Mouse (Mus musculus): Measurements from ENCODE around the gene Zfp335.
A peak's percentile ranks its signal among the peaks of the same experiment; 100 is the strongest.
"Not testable (repeated sequence)": the region's sequence is repeated elsewhere in the genome, so short reads cannot be mapped to it uniquely, and the experiment has no call there.

Gene Zfp335

DNA sequence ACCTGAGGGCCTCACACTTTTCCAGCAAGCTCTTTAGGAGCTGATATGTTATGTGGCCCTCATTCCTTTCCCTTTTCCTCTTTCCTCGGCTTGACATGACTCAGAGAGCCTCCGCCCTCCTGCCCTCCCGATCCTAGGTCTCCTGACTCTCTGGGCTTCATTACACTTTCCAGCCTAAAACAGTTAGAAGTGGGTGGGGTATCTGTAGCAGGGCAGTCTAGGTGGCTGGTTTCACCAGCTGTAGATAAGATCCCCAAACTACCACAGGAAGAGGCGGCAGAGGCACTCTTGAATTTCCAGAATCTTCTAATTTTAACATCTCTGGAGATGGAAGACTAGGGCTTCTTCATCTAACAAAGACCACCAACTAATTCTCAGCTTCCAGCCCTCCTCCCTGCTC lies 47.0 kb downstream of the Zfp335 start:
- no peak for DNase-seq

DNA sequence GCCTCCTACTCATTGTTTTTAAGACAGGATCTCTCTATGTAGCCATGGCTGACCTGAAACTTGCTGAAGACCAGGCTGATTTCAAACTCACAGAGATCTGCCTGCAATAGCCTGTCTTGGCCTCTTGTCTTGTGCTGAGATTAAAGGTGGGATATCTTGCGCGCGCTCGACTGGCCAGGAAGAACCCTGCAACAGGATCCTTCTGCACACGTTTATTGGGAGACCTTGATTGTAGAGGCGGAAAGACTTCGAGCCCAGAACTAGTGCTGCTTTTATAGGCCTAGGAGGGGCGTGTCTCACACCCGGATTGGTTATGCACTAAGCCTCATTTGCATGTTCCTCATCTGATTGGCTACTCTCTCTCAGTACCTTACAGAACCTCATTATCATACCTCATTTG lies 48.1 kb downstream of the Zfp335 start:
- DNase-seq: not testable (repeated sequence)

DNA sequence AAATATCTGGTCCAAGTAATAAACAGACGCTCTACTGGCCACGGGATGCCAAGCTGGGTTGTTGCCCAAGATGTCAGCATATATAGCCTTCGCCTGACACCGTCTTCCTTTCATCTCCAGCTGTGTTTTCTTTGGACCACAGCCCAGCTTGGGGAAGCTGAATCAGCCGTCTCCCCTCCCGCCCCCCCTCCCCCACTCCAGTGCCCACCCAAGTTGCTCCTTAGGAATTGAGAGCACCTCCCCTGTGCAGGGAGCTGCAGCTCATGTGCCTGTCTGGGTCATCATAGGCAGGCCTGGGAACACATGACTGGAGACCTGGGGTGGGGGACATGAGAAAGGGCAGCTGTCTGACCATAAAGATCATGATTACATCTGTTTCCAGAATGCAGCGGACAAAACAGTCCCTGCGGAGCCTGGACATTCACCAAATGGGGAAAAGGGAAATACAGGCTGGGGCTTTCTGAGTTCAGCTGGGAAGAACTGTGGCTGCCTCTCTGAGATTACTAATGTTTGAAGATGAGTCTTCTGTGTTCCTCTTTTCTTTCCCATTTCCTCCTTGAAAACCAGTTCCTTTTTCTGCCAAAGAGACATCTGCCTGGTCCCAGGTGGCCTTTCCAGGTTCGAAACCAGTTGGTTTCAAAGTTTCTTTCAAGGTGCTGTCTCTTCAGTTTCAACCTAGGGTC lies 49.2 kb downstream of the Zfp335 start:
- DNase-seq: no peak

DNA sequence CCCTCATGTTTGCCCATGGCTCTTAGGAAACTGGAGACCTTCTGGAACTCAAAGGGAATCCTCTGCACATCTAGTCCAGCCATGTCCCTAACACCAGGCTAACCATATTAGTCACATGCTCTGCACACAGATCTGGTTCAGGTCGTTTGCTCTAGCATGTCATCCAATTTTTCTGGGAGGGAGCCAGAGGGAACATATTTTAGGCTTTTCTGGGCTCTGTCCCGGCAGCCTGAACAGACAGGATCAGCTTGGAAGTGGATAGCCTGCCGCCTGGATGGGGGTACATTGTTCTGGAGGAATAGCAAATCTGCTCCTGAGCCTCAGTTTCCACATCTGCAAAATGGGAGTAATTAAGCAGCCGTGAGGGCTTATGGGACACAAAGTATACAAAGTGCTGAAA lies 50.5 kb downstream of the Zfp335 start:
- DNase-seq: no peak

DNA sequence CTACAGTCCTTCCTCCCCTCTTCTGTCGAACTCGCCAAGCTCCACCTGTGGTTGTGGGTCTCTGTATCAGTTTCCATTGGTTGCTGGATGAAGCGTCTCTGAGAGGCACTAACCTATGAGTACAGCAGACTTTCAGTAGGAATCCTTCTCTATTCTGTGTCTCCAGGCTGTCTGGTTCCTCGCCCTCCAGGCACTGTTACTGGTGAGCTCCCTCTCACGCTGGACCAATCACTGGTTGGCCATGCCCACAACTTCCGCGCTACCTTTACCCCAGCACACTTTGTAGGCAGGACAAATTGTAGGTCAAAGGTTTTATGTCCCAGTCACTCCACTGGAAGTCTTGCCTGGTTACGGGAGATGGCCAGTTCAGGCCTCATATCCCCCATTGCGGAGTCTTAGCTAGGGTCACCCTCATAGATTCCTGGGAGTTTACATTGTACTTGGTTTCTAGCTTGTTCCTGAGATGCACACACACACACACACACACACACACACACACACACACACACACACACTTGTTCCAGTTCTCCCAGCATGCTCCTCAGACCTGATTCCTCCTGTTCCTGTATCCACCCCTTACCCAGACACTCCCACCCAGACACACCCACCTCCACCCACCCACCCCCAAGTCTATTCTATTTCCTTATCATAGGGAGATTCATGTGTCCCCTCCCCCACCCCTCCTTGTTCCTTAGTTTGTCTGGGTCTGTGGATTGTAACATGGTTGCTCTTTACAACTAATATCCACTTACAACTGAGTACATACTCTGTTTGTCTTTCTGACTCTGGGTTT lies 51.7 kb downstream of the Zfp335 start:
- DNase-seq: no peak

DNA sequence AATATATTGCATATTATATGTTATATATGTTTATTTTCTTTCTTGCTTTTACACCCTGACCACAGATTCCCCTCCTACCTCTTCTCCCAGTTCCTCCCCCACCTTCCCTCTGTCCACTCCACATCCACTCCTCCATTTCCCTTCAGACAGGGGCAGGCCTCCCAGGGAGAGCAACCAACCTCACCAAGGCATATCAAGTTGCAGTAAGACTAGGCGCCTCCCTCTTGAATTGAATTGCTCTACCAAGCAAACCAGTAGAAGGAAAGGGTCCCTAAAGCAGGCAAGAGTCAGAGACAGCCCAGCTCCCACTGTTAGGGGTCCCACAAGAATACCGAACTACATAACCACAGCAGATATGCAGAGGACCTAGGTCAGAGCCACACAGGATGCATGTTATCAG lies 52.4 kb downstream of the Zfp335 start:
- no peak for DNase-seq

DNA sequence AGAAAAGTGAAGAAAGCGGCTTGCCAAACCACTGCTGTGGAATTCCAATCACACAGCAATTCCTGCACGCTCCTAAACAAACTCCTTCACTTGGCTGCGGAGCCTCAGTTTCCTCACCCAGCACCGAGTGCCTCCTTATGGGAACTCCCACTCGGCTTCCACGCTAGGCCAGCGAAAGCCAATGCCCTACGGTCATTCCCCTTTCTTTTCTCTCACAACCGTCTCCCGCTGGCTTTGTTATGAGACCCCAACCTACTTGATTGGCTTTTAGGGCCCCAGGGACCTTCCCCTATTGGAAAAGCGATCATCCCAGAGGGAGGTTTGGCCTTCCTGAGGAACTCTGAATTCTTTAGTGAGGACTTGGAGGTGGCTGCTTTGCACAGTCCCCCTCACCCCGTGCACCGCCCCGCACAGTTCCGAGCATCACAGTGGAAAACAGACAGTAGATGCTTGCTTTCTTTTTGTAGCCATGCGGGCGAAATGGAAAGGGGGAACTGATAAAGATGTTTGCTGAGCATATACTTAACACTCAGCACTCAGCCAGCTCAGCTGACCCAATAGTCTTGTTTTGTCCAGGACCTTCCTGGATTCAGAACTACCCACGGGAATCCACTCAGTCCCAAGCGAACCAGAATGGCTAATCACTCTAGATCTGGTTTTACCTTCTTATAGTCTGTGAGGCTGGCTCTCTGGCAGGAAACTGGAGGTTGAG lies 53.6 kb downstream of the Zfp335 start:
- no peak for DNase-seq

DNA sequence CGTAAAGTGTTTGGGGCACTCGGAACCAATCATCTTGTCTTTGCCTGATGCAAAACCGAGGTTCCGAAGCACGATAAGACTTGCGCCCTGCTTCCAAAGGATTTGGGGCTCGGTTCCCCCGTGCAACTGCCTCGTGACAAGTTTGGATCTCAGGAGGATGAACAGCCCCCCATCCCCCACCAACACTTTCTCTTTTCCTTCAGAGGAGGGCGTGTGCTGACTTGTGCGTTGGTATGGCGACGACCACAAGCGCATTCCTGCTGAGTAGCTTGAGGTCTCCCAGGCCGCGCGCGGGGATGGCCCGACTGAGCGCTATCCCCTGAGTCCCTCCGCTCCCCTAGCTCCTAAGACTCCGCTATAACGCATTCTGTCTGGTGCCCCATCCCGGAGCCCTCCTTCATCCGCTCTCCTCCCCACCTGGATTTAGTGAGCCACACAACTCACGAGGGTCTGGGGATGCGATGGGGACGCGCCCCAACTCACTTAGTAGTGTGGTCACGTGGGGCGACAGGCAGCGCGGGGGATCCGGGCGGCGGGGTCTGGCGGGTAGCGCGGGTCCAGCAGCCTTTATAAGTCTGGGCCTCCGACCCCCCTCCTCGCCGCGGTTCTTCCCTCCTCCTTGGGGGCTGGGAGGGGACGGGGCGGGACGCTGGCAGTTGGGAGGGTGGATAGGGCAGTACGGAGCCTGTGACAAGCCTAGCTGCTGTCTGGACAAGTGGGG lies 54.3 kb downstream of the Zfp335 start, which contains the start of gene Pltp:
Gene Pltp, minus strand, starts transcription at position 611 of the 721 bp plus-strand sequence.
- DNase-seq: peak; percentile 61

DNA sequence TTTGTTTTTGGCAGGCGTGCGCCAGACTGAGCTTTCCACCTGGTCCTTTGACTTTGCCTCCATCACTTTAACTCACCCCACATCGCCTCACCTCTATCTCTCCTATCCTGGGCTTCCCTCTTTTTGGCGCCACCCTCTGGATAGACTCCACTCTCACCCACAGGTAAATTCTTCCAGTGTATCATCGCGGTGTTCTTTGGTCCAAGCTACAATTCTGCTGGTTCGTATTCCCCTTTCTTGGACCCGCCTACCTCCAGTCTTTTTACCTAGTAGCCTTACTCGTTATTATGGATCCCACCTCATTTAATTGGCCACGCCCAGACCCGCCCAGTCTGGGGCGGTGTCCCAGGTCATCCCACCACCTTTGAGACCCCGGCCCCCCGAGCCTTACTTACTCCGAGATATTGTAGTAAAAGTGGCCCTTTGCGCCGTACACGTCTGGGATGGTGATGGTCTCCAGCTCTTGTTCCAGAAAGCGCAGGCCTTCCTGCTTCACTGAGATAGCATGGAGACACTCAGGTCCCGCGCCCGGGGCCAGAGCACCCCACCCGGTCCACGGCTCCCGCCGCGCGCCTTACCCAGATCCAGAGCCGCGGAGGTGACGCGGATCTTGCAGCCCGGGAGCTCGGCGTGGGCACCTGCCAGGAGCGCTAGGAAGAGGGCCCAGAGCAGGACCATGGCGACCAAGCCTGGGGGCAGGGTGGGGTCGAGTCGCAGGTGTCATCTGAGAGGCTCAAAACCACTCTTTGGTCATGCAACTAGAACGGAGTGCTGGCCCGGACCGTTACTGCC lies 55.1 kb downstream of the Zfp335 start:
- DNase-seq: peak; percentile 45

DNA sequence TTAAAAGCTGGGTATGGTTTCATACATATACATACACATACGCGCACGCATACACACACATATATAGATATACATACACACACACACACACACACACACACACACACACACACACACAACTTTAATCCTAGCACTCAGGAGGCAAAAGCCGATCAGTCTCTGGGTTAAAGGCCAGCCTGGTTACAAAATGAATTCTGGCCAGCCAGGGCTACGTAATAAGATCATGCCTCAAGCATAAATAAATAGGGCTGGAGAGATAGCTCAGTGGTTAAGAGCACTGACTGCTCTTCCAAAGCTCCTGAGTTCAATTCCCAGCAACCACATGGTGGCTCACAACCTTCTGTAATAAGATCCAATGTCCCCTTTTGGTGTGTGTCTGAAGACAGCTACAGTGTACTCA lies 56.0 kb downstream of the Zfp335 start:
- not testable (repeated sequence) for DNase-seq

DNA sequence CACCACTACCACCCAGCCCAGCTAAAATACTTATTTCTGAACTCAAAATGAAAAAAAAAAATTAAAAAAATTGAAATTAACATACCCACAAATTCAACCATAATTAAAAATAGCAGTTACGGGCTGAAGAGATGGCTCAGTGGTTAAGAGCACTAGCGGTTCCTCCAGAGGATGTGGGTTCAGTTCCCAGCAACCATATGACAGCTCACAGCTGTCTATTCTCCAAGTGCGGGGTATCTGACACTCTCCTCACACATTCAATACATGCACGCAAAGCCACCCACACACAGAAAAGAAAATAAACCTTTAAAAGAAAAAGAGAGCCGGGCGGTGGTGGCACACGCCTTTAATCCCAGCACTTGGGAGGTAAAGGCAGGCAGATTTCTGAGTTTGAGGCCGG lies 61.5 kb downstream of the Zfp335 start:
- DNase-seq: peak; percentile 48

DNA sequence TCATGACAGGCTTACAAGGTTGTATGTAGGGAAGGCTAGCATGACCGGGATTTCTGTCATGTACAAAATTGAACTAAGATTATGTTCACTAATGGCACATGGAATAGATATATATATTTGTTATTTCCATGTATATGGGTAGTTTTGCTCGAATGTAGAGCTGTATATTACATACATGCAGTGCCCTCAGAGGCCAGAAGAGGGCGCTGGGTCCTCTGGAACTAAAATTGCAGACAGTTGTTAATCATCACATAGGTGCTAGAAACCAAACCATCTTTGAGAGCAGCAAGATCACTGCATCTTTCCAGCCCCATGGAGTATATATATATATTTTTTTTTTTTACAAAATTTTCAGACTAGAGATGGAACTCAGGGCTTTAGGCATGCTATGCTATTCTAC lies 65.8 kb downstream of the Zfp335 start:
- DNase-seq: peak; percentile 62

Measured in thymus, postnatal 4 days (tissue).